Mouse (Mus musculus): ENCODE measurements around the gene Cyp46a1.

Gene Cyp46a1

GRCm38 (mm10) chr12:108396081-108396947 is 62.1 kb downstream of the Cyp46a1 start:
- DNase-seq (ENCODE audit: extremely low spot score, low read depth, low spot score): no peak

- no peak for DNase-seq (ENCODE audit: extremely low spot score, low read depth, low spot score)
These were observed 64.5 kb downstream of the Cyp46a1 start for GRCm38 (mm10) chr12:108398681-108399080.

GRCm38 (mm10) chr12:108399191-108399590 is 65.0 kb downstream of the Cyp46a1 start:
- DNase-seq (ENCODE audit: extremely low spot score, low read depth, low spot score): no peak

- DNase-seq (ENCODE audit: extremely low spot score, low read depth, low spot score): no peak
These were observed 66.8 kb downstream of the Cyp46a1 start for GRCm38 (mm10) chr12:108400951-108401350.

GRCm38 (mm10) chr12:108403957-108404356 is 69.8 kb downstream of the Cyp46a1 start:
- no peak for DNase-seq (ENCODE audit: extremely low spot score, low read depth, low spot score)

- DNase-seq (ENCODE audit: extremely low spot score, low read depth, low spot score): no peak
These were observed 74.9 kb downstream of the Cyp46a1 start for GRCm38 (mm10) chr12:108409100-108409499.

GRCm38 (mm10) chr12:108410416-108411208 is 76.4 kb downstream of the Cyp46a1 start:
- no peak for DNase-seq (ENCODE audit: extremely low spot score, low read depth, low spot score)
